Mouse (Mus musculus) forebrain, embryonic 10.5 days (tissue): ENCODE results near the gene Fan1. TPM values are rescaled to one million over a fixed set of nuclear protein-coding genes. Genes with fewer than 3 reads are reported as not detected.

Experiments used
- DNase-seq: peaks from one replicate; pipeline ENCODE4 v3.0.0-alpha.2; 2017; ENCODE audit warnings: low spot score; ENCODE audit errors: extremely low spot score
- H3K27ac ChIP-seq: fragments of 300-500 bp; sonication (generic); 2 replicates; pipeline ENCODE4 v1.5.1; 2016; ENCODE audit warnings: mild to moderate bottlenecking
- H3K27me3 ChIP-seq: fragments of 300-500 bp; sonication (generic); 2 replicates; pipeline ENCODE4 v1.6.1; 2016; ENCODE audit warnings: mild to moderate bottlenecking; ENCODE audit not compliant: poor library complexity, severe bottlenecking
- H3K36me3 ChIP-seq: fragments of 300-500 bp; sonication (generic); replicated peaks from 2 replicates; pipeline ENCODE4 v1.6.1; 2016; ENCODE audit warnings: mild to moderate bottlenecking, moderate library complexity
- H3K4me1 ChIP-seq: fragments of 300-500 bp; sonication (generic); 2 replicates; pipeline ENCODE4 v1.6.1; 2016
- H3K4me3 ChIP-seq: fragments of 300-500 bp; sonication (generic); 2 replicates; pipeline ENCODE4 v1.5.1; 2016; ENCODE audit warnings: mild to moderate bottlenecking, moderate library complexity
- H3K9me3 ChIP-seq: fragments of 300-500 bp; sonication (generic); 2 replicates; pipeline ENCODE4 v1.6.1; 2016; ENCODE audit warnings: mild to moderate bottlenecking, moderate library complexity
- WGBS: fragments of 180-500 bp; shearing (Covaris S2); methylation state at CpG from one replicate; pipeline ENCODE4 v1.1.7; 2016; 5-methylcytosine and 5-hydroxymethylcytosine counted together
- polyA plus RNA-seq: library from polyadenylated mRNA; unstranded; fragments of >200 nt; fragmentation: Nextera tagmentation; extraction: Ambion mirVana; gene quantifications from 2 replicates; pipeline ENCODE4 v1.2.1, GENCODE M21; 2016

Fan1 gene
- polyA plus RNA-seq, 1 experiment from 2014 or later: 9.5 TPM

GRCm38 (mm10) chr7:64359943-64360585 is 13.8 kb downstream of the Fan1 start:
- no peak overlapping the region for H3K4me3 ChIP-seq
- H3K27me3 ChIP-seq: no peaks in the 10 kb centered on the region
- H3K9me3 ChIP-seq: no peaks in the 10 kb centered on the region
- peaks cover 91% of the 10 kb centered on the region for H3K36me3 ChIP-seq
- H3K27ac ChIP-seq: no peak overlapping the region
- DNase-seq: no peak
- WGBS: 90% methylated on average over 20 of the region's 20 CpGs
- H3K4me1 ChIP-seq: 0 out of 2 replicates have a peak, but pooled peaks cover 4% of the 10 kb centered on the region

- no peak overlapping the region for H3K4me3 ChIP-seq
- H3K27ac ChIP-seq: no peak overlapping the region
- peaks cover 16% of the 10 kb centered on the region for H3K4me1 ChIP-seq
- no peaks in the 10 kb centered on the region for H3K9me3 ChIP-seq
- no peaks in the 10 kb centered on the region for H3K27me3 ChIP-seq
- no peak for DNase-seq
- peaks cover 89% of the 10 kb centered on the region for H3K36me3 ChIP-seq
- 94% methylated on average over 6 of the region's 6 CpGs for WGBS
These were observed 15.2 kb downstream of the Fan1 start for GRCm38 (mm10) chr7:64358666-64359065.

GRCm38 (mm10) chr7:64357405-64357804 is 16.5 kb downstream of the Fan1 start:
- H3K4me1 ChIP-seq: peaks cover 16% of the 10 kb centered on the region
- no peaks in the 10 kb centered on the region for H3K27me3 ChIP-seq
- no peak overlapping the region for H3K27ac ChIP-seq
- no peak for DNase-seq
- H3K9me3 ChIP-seq: no peaks in the 10 kb centered on the region
- peaks cover 89% of the 10 kb centered on the region for H3K36me3 ChIP-seq
- WGBS: 92% methylated on average over 9 of the region's 9 CpGs
- H3K4me3 ChIP-seq: no peak overlapping the region

GRCm38 (mm10) chr7:64356661-64357060 is 17.2 kb downstream of the Fan1 start:
- DNase-seq: no peak
- H3K4me3 ChIP-seq: no peak overlapping the region
- H3K4me1 ChIP-seq: peaks cover 16% of the 10 kb centered on the region
- WGBS: 93% methylated on average over 5 of the region's 5 CpGs
- H3K27ac ChIP-seq: no peak overlapping the region
- H3K27me3 ChIP-seq: no peaks in the 10 kb centered on the region
- peaks cover 87% of the 10 kb centered on the region for H3K36me3 ChIP-seq
- H3K9me3 ChIP-seq: no peaks in the 10 kb centered on the region

DNA sequence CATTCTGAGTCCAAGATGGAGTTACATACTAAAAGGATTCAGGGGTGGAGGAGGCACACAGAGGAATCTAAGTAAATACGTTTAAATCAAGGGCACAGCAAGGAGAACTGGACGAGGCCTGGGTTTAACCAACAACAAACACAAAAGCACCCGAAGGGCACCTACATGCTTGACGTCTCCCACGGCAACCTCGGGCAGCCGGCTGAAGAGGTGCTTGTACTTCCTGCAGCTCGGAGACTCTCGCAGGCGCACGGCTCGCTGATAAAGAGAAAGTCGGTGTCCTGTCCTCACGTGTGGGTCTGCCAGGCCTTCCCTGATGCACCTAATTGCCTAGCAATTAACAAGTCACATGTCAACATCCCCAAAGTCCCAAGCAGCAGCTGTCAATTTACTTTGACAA is 19.7 kb downstream of the Fan1 start:
- Histone ChIP-seq H3K27me3 (no peaks in the 10 kb centered on the region), H3K4me3 (no peak overlapping the region), H3K9me3 (no peaks in the 10 kb centered on the region), H3K4me1 (peaks cover 19% of the 10 kb centered on the region), H3K27ac (0 out of 2 replicates have a peak overlapping the region, but pooled peaks have one; percentile 25), H3K36me3 (peaks cover 86% of the 10 kb centered on the region)
- no peak for DNase-seq
- WGBS: 70% methylated on average over 14 of the region's 14 CpGs

DNA sequence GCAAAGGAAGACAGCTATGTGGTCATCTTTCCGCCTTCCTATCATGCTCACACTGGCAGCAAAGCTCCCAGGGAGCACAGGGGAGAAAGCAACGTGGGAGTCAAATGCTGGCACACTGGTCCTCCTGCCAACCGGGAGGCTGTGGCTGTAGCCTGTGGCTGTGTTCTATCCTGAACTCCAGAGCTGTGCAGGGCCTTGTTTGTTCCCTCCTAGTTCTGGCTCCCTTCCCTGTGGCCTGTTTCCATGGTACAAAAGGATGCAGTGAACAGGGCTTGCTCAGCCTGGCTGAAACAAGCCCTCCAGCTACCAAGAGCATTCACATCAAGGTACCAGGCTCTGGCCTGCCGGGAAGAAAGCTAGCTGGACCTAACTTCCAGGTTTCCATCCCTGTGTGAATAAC is 22.8 kb downstream of the Fan1 start:
- no peak for DNase-seq
- H3K4me1 ChIP-seq: peaks cover 19% of the 10 kb centered on the region
- no peak overlapping the region for H3K4me3 ChIP-seq
- H3K27ac ChIP-seq: no peak overlapping the region
- 86% methylated on average over 4 of the region's 4 CpGs for WGBS
- H3K27me3 ChIP-seq: no peaks in the 10 kb centered on the region
- no peaks in the 10 kb centered on the region for H3K9me3 ChIP-seq
- H3K36me3 ChIP-seq: peaks cover 85% of the 10 kb centered on the region

GRCm38 (mm10) chr7:64349147-64349861 is 24.6 kb downstream of the Fan1 start:
- no peak overlapping the region for H3K27ac ChIP-seq
- 91% methylated on average over 15 of the region's 15 CpGs for WGBS
- H3K9me3 ChIP-seq: no peaks in the 10 kb centered on the region
- no peak for DNase-seq
- no peaks in the 10 kb centered on the region for H3K27me3 ChIP-seq
- no peak overlapping the region for H3K4me3 ChIP-seq
- peaks cover 13% of the 10 kb centered on the region for H3K4me1 ChIP-seq
- H3K36me3 ChIP-seq: peaks cover 78% of the 10 kb centered on the region

DNA sequence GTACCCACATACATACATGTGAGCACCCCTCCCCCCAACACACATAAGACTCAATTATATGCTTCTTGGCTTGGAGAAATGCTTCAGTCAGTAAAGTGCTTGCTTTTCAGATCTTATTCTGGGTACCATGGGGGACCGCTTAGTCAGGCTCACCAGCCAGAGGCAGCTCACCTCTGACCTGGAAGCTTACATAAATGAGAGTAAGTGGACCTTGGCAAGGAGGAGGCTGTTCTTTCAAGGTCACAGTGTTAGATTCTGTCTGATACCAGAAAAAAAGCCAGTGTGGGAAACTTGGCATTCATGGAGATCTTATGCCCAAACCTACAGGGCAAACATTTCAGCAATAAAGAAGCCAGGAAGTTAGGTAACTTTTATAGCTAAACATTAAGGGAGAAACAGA is 26.1 kb downstream of the Fan1 start:
- no peaks in the 10 kb centered on the region for H3K9me3 ChIP-seq
- H3K27me3 ChIP-seq: no peaks in the 10 kb centered on the region
- peaks cover 64% of the 10 kb centered on the region for H3K36me3 ChIP-seq
- peaks cover 7% of the 10 kb centered on the region; the same call in 1 of the 2 replicates for H3K4me1 ChIP-seq
- H3K27ac ChIP-seq: no peak overlapping the region
- DNase-seq: no peak
- WGBS: 88% methylated on average over 1 of the region's 1 CpGs
- H3K4me3 ChIP-seq: no peak overlapping the region

DNA sequence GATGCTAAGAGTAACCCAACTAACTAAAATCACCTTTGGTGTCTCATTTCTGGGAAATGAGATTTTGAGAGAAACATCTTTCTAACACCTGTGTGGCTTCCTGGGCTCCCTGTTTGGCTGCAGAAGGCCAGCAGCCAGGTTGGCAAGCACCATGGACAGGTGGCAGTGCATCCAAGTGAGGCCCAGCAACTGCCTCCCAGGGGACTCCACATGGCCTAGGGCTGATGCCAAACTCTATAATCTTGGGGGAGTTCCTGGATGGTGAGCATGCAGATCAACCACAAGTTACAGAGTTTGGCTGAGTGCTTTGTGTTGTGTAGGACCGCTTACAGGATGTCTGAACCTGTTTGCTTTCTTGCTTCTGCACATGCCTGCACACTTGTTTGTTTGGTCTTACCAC is 41.2 kb downstream of the Fan1 start:
- H3K4me1 ChIP-seq: no peaks in the 10 kb centered on the region
- 93% methylated on average over 1 of the region's 1 CpGs for WGBS
- no peak overlapping the region for H3K4me3 ChIP-seq
- no peak overlapping the region for H3K27ac ChIP-seq
- H3K9me3 ChIP-seq: no peaks in the 10 kb centered on the region
- no peaks in the 10 kb centered on the region for H3K27me3 ChIP-seq
- H3K36me3 ChIP-seq: peaks cover 47% of the 10 kb centered on the region
- DNase-seq: no peak

- no peak for DNase-seq
- Histone ChIP-seq H3K9me3 (no peaks in the 10 kb centered on the region), H3K27ac (no peak overlapping the region), H3K27me3 (no peaks in the 10 kb centered on the region), H3K4me1 (no peaks in the 10 kb centered on the region), H3K4me3 (no peak overlapping the region), H3K36me3 (peaks cover 39% of the 10 kb centered on the region)
- WGBS: 89% methylated on average over 3 of the region's 3 CpGs
These were observed 42.6 kb downstream of the Fan1 start for GRCm38 (mm10) chr7:64331309-64331708.

DNA sequence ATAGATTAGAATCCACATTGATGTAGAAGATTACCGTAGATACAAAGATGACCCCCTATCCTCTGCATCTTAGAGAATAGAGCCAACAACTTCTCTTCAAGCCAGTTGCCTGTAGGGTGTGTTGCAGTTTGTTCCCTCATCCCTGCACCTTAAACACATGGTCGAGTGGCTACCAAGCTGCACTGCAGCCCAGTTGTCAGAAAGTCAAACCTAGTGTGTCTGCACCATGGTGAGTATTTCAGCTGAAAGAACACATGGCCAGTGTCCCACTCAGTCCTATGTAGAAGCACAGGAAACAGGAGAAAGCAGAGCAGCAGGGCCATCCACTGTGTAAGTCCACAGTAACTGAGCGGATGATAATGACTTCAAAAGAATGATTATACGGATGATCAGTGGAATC is 46.4 kb downstream of the Fan1 start:
- H3K4me3 ChIP-seq: no peak overlapping the region
- H3K4me1 ChIP-seq: no peaks in the 10 kb centered on the region
- no peak for DNase-seq
- H3K27me3 ChIP-seq: no peaks in the 10 kb centered on the region
- H3K27ac ChIP-seq: peak overlapping the region; percentile 45; the same call in 1 of the 2 replicates
- 86% methylated on average over 4 of the region's 4 CpGs for WGBS
- no peaks in the 10 kb centered on the region for H3K9me3 ChIP-seq
- H3K36me3 ChIP-seq: peaks cover 24% of the 10 kb centered on the region

DNA sequence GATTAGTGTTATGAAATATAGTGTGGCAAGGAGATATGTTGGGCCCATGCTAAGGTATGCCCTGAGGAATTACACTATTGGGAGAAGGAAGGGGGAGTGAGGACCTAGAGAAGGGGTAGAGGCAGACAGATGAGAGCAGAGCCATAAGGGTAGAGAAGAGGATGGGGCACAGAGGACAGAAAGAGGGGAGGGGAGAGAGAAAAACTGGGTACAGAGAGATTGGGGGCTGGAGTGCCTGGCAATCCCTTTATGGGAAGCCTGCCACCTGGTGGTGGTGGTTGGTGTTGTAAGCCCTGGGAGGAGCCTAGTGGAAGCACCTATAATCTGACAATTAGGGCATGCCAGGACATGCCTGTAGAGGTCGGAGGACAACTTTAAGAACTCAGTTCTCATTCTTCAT is 47.0 kb downstream of the Fan1 start:
- Histone ChIP-seq H3K4me3 (no peak overlapping the region), H3K4me1 (no peaks in the 10 kb centered on the region), H3K27me3 (no peaks in the 10 kb centered on the region), H3K36me3 (peaks cover 29% of the 10 kb centered on the region), H3K9me3 (no peaks in the 10 kb centered on the region), H3K27ac (no peak overlapping the region)
- WGBS: 16% methylated on average over 1 of the region's 1 CpGs
- DNase-seq: peak; percentile 71

DNA sequence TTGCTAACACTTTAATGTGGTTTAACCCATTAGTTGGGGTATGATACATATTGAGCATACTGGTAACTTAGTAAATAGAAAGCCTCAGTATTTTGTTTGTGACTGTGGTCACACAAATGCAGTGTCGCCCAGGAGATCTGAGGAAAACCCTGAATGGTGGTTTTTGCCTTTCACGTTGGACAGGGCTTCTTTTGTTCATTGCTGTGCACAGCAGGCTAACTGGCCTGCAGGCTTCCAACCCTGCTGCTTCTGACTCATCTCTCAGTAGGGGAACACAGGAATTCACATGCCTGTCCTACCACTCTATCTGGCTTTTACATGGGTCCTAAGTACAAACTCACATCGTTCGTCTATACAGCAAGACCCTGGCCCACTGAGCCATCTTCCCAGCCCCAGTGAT is 52.2 kb downstream of the Fan1 start:
- no peak overlapping the region for H3K4me3 ChIP-seq
- 66% methylated on average over 4 of the region's 4 CpGs for WGBS
- H3K27ac ChIP-seq: no peak overlapping the region
- no peaks in the 10 kb centered on the region for H3K27me3 ChIP-seq
- DNase-seq: no peak
- no peaks in the 10 kb centered on the region for H3K4me1 ChIP-seq
- peaks cover 57% of the 10 kb centered on the region for H3K36me3 ChIP-seq
- H3K9me3 ChIP-seq: no peaks in the 10 kb centered on the region
